Mouse (Mus musculus) embryonic facial prominence, embryonic 12.5 days (tissue): ENCODE measurements around the gene Bmt2. TPM values are rescaled to one million over a fixed set of nuclear protein-coding genes. Genes with fewer than 3 reads are reported as not detected.

Source experiments
- ATAC-seq: fragments of 200-750 bp; cut with Nextera tagmentation; 2 replicates; pipeline ENCODE4 v1.8.0; 2017; ENCODE audit not compliant: insufficient number of reproducible peaks, insufficient read depth, low FRiP score, low TSS enrichment
- H3K27ac ChIP-seq: fragments of 300-500 bp; sonication (generic); 2 replicates; pipeline ENCODE4 v1.5.1; 2016; ENCODE audit warnings: mild to moderate bottlenecking
- H3K27me3 ChIP-seq: fragments of 300-500 bp; sonication (generic); 2 replicates; pipeline ENCODE4 v1.6.1; 2016; ENCODE audit warnings: mild to moderate bottlenecking, moderate library complexity
- H3K36me3 ChIP-seq: fragments of 300-500 bp; sonication (generic); 2 replicates; pipeline ENCODE4 v1.6.1; 2016; ENCODE audit warnings: mild to moderate bottlenecking
- H3K4me1 ChIP-seq: fragments of 300-500 bp; sonication (generic); 2 replicates; pipeline ENCODE4 v1.6.1; 2016
- H3K4me2 ChIP-seq: fragments of 300-500 bp; sonication (generic); replicated peaks from 2 replicates; pipeline ENCODE4 v1.6.1; 2016; ENCODE audit warnings: mild to moderate bottlenecking, moderate library complexity
- H3K4me3 ChIP-seq: fragments of 300-500 bp; sonication (generic); 2 replicates; pipeline ENCODE4 v1.5.1; 2016; ENCODE audit warnings: mild to moderate bottlenecking
- H3K9ac ChIP-seq: fragments of 300-500 bp; sonication (generic); 2 replicates; pipeline ENCODE4 v1.6.1; 2016; ENCODE audit warnings: mild to moderate bottlenecking, moderate library complexity
- H3K9me3 ChIP-seq: fragments of 300-500 bp; sonication (generic); 2 replicates; pipeline ENCODE4 v1.6.1; 2016; ENCODE audit warnings: mild to moderate bottlenecking, moderate library complexity
- WGBS: fragments of 180-500 bp; shearing (Covaris S2); methylation state at CpG from one replicate; pipeline ENCODE4 v1.1.7; 2016; 5-methylcytosine and 5-hydroxymethylcytosine counted together
- polyA plus RNA-seq: library from polyadenylated mRNA; unstranded; fragments of >200 nt; fragmentation: Nextera tagmentation; extraction: Ambion mirVana; gene quantifications from 2 replicates; pipeline ENCODE4 v1.2.1, GENCODE M21; 2016

Bmt2 gene
- polyA plus RNA-seq, 1 experiment from 2014 or later = 23.6 TPM

GRCm38 (mm10) chr6:13592729-13593345 lies 84.9 kb downstream of the Bmt2 start:
- no peak for ATAC-seq
- H3K4me3 ChIP-seq = no peak overlapping the region
- no peak overlapping the region for H3K27ac ChIP-seq
- H3K4me1 ChIP-seq = peaks cover 5% of the 10 kb centered on the region
- H3K27me3 ChIP-seq = no peaks in the 10 kb centered on the region
- no peaks in the 10 kb centered on the region for H3K9me3 ChIP-seq
- WGBS = 30% methylated on average over 4 of the region's 4 CpGs
- no peak overlapping the region for H3K4me2 ChIP-seq
- H3K9ac ChIP-seq = no peak overlapping the region
- peaks cover 30% of the 10 kb centered on the region for H3K36me3 ChIP-seq

DNA sequence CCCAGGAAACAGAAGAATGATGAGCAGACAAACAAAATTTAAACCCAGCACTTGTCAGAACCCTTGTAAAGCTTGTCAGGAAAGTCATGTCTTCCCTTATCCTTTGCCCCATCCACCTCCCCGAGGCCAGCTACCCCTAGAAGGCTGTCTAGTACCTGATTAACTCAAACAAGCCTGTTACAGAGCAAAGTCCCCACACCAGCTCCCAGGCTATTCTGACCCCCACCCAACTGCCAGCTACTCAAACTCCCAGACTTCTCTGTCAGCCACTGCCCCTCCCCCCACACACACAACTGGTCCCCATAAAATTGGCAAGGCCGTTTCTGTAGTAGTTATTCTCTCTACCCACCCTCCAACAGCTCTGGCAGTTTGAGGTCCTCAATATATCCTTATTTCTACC lies 91.2 kb downstream of the Bmt2 start:
- H3K4me1 ChIP-seq = no peaks in the 10 kb centered on the region
- WGBS = 42% methylated on average over 2 of the region's 2 CpGs
- peaks cover 24% of the 10 kb centered on the region for H3K36me3 ChIP-seq
- H3K27me3 ChIP-seq = no peaks in the 10 kb centered on the region
- no peak overlapping the region for H3K4me2 ChIP-seq
- H3K9me3 ChIP-seq = no peaks in the 10 kb centered on the region
- no peak overlapping the region for H3K9ac ChIP-seq
- ATAC-seq = no peak
- H3K4me3 ChIP-seq = no peak overlapping the region
- no peak overlapping the region for H3K27ac ChIP-seq

GRCm38 (mm10) chr6:13586154-13586553 lies 91.6 kb downstream of the Bmt2 start:
- peaks cover 24% of the 10 kb centered on the region for H3K36me3 ChIP-seq
- H3K4me3 ChIP-seq = no peak overlapping the region
- WGBS = 83% methylated on average over 8 of the region's 8 CpGs

GRCm38 (mm10) chr6:13584788-13585187 lies 93.0 kb downstream of the Bmt2 start:
- H3K4me3 ChIP-seq = no peak overlapping the region
- no peak overlapping the region for H3K27ac ChIP-seq
- peaks cover 23% of the 10 kb centered on the region for H3K36me3 ChIP-seq
- H3K9ac ChIP-seq = no peak overlapping the region
- 73% methylated on average over 6 of the region's 6 CpGs for WGBS
- no peak for ATAC-seq
- no peaks in the 10 kb centered on the region for H3K4me1 ChIP-seq
- no peaks in the 10 kb centered on the region for H3K27me3 ChIP-seq
- no peaks in the 10 kb centered on the region for H3K9me3 ChIP-seq
- no peak overlapping the region for H3K4me2 ChIP-seq

More at GRCm38 (mm10) chr6:13586154-13586553, 91.6 kb downstream of the Bmt2 start:
- Histone ChIP-seq H3K27ac (no peak overlapping the region), H3K27me3 (no peaks in the 10 kb centered on the region), H3K4me1 (no peaks in the 10 kb centered on the region), H3K9ac (no peak overlapping the region), H3K4me2 (no peak overlapping the region), H3K9me3 (no peaks in the 10 kb centered on the region)
- ATAC-seq = no peak

DNA sequence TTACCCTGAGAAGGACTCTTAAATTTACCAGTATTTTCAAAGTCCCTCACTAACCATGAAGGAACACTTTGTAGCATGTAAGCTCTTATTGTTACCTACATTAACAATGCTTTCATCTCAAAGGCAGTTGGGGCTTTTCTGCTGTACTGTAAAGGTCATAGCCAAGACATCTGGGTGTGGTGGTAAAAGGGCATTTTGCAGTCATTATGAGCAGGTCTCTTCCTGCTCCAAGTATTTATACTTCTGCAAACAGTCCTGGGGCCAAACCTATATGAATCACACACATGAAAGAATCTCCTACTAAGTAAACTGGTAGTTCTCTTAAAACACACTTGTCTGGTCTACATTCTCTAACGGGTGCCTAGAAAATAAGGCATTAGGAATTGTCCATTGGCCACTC lies 95.7 kb downstream of the Bmt2 start:
- ATAC-seq = no peak
- WGBS = 86% methylated on average over 1 of the region's 1 CpGs
- H3K4me3 ChIP-seq = no peak overlapping the region
- H3K27me3 ChIP-seq = no peaks in the 10 kb centered on the region
- peaks cover 25% of the 10 kb centered on the region for H3K36me3 ChIP-seq
- no peaks in the 10 kb centered on the region for H3K4me1 ChIP-seq
- H3K9me3 ChIP-seq = no peaks in the 10 kb centered on the region
- no peak overlapping the region for H3K27ac ChIP-seq
- H3K9ac ChIP-seq = no peak overlapping the region
- H3K4me2 ChIP-seq = no peak overlapping the region

Other genes starting within 250 kb of the Bmt2 start
- 42.3 and 45.4 TPM in 2 replicates for gene Tmem168, start 69.9 kb downstream of the Bmt2 start, polyA plus RNA-seq
- 9.2 and 11.3 TPM in 2 replicates for gene Gpr85, start 162.0 kb upstream of the Bmt2 start, polyA plus RNA-seq
- gene 2610001J05Rik, start 193.6 kb upstream of the Bmt2 start, polyA plus RNA-seq = 107 and 108 TPM in 2 replicates